Mouse (Mus musculus): ENCODE data around the gene Wdr61.

Wdr61 gene

GRCm38 (mm10) chr9:54733921-54734638, at the start of gene Wdr61:
Gene Wdr61 (minus strand): TSS chr9:54734519.
- in situ Hi-C loops (cut with MboI, MseI): loop anchor here in 1 of 2 experiments (10.0 kb wide), 1 partner anchor 1361 kb away; no protein-coding TSS in a partner anchor

GRCm38 (mm10) chr9:54784003-54784402, 49.7 kb upstream of the Wdr61 start:
- in situ Hi-C loops (cut with MboI, MseI): no loop called here

- in situ Hi-C loops (cut with MboI, MseI): no loop called here
These were observed 48.2 kb upstream of the Wdr61 start for GRCm38 (mm10) chr9:54782504-54782903.

GRCm38 (mm10) chr9:54779280-54779679, 45.0 kb upstream of the Wdr61 start:
- in situ Hi-C loops (cut with MboI, MseI): loop anchor here in 1 of 2 experiments (10.0 kb wide), 1 partner anchor 364 kb away; no protein-coding TSS in a partner anchor

- in situ Hi-C loops (cut with MboI, MseI): loop anchor here in 1 of 2 experiments (10.0 kb wide), 1 partner anchor 362 kb away; no protein-coding TSS in a partner anchor
These were observed 42.2 kb upstream of the Wdr61 start for GRCm38 (mm10) chr9:54776451-54776982.

- in situ Hi-C loops (cut with MboI, MseI): loop anchor here in 1 of 2 experiments (10.0 kb wide), 1 partner anchor 355 kb away; no protein-coding TSS in a partner anchor
These were observed 35.9 kb upstream of the Wdr61 start for GRCm38 (mm10) chr9:54770140-54770780.

GRCm38 (mm10) chr9:54765336-54766085, 31.2 kb upstream of the Wdr61 start:
- in situ Hi-C loops (cut with MboI, MseI): no loop called here

- in situ Hi-C loops (cut with MboI, MseI): no loop called here
These were observed 30.4 kb upstream of the Wdr61 start, which contains the start of gene Crabp1 for GRCm38 (mm10) chr9:54764561-54765217. Gene Crabp1 (plus strand): TSS chr9:54764748.

- in situ Hi-C loops (cut with MboI, MseI): no loop called here
These were observed 29.8 kb upstream of the Wdr61 start for GRCm38 (mm10) chr9:54764091-54764490.

- in situ Hi-C loops (cut with MboI, MseI): no loop called here
These were observed 25.3 kb upstream of the Wdr61 start for GRCm38 (mm10) chr9:54759592-54759991.

- in situ Hi-C loops (cut with MboI, MseI): no loop called here
These were observed 18.6 kb upstream of the Wdr61 start for GRCm38 (mm10) chr9:54752944-54753295.

GRCm38 (mm10) chr9:54752201-54752943, 18.1 kb upstream of the Wdr61 start:
- in situ Hi-C loops (cut with MboI, MseI): no loop called here

- in situ Hi-C loops (cut with MboI, MseI): no loop called here
These were observed 17.4 kb upstream of the Wdr61 start for GRCm38 (mm10) chr9:54751684-54752083.

- in situ Hi-C loops (cut with MboI, MseI): no loop called here
These were observed 16.1 kb upstream of the Wdr61 start for GRCm38 (mm10) chr9:54750215-54750981.

- in situ Hi-C loops (cut with MboI, MseI): loop anchor here in 1 of 2 experiments (10.0 kb wide), 1 partner anchor 69 kb away; no protein-coding TSS in a partner anchor
These were observed 11.5 kb upstream of the Wdr61 start for GRCm38 (mm10) chr9:54745740-54746370.

GRCm38 (mm10) chr9:54743891-54744290, 9.6 kb upstream of the Wdr61 start:
- in situ Hi-C loops (cut with MboI, MseI): loop anchor here (5.0 to 10.0 kb wide), 2 partner anchors 71 to 358 kb away; no protein-coding TSS in a partner anchor

- in situ Hi-C loops (cut with MboI, MseI): loop anchor here in 1 of 2 experiments (10.0 kb wide), 1 partner anchor 1356 kb away; no protein-coding TSS in a partner anchor
These were observed 4.1 kb upstream of the Wdr61 start for GRCm38 (mm10) chr9:54738376-54738775.

GRCm38 (mm10) chr9:54736284-54736701, 2.0 kb upstream of the Wdr61 start:
- in situ Hi-C loops (cut with MboI, MseI): loop anchor here in 1 of 2 experiments (10.0 kb wide), 1 partner anchor 1359 kb away; no protein-coding TSS in a partner anchor

All from T-helper 17 cell (primary cell).